In genomic region chr14:45455651-45456501, GRCm38 (mm10) we compare ENCODE assay signal across 11 mouse cellular contexts. TPM values are rescaled to one million over a fixed set of nuclear protein-coding genes. Genes with fewer than 3 reads are reported as not detected.
DNase-seq lines count a peak whose midpoint lies in the region; ATAC-seq and TF ChIP-seq lines count a peak whose summit lies in the region.
"Had no signal": no experiment of that assay in that cellular context is flagged by ENCODE, and none has a peak within 500 bp of the region (broad histone marks: within the 10 kb centered on the region; RNA-seq: fewer than 3 reads in every experiment).

No protein-coding gene starts in this region.

- H3K36me3 ChIP-seq in hindbrain, embryonic 10.5 days: peaks cover 34% of the 10 kb centered on the region
- H3K36me3 ChIP-seq in hindbrain, embryonic 11.5 days (ENCODE audit: control insufficient read depth, insufficient read depth, low read length): 0 out of 2 replicates have a peak, but pooled peaks cover 3% of the 10 kb centered on the region
- H3K36me3 ChIP-seq in testis, adult 2 months (ENCODE audit: control insufficient read depth, insufficient read depth, low read length): no peaks in the 10 kb centered on the region
- H3K36me3 ChIP-seq in limb, embryonic 12.5 days: peaks cover 31% of the 10 kb centered on the region

- TF ChIP-seq CTCF in testis, adult 2 months (IDR thresholded peaks at IDR 0.05; ENCODE audit: control insufficient read depth, insufficient read depth, insufficient replicate concordance, low read depth, low read length): no peak

- no peak overlapping the region for H3K9ac ChIP-seq in hindbrain, embryonic 11.5 days (ENCODE audit: low read depth, low read length)
- H3K9ac ChIP-seq in limb, embryonic 12.5 days (replicated peaks): no peak overlapping the region

- H3K4me1 ChIP-seq in hindbrain, embryonic 10.5 days (replicated peaks): peaks cover 50% of the 10 kb centered on the region
- H3K4me1 ChIP-seq in hindbrain, embryonic 11.5 days (replicated peaks; ENCODE audit: control insufficient read depth, insufficient read depth, low read length): no peaks in the 10 kb centered on the region; the same call in 1 of the 2 replicates
- H3K4me1 ChIP-seq in testis, adult 2 months (ENCODE audit: control insufficient read depth, insufficient read depth, low read length): peaks cover 4% of the 10 kb centered on the region; the same call in 1 of the 2 replicates
- peaks cover 30% of the 10 kb centered on the region for H3K4me1 ChIP-seq in limb, embryonic 12.5 days (replicated peaks)
- H3K4me1 ChIP-seq: megakaryocyte, embryonic 14.5 days had no signal

- no peak for DNase-seq in hindbrain, embryonic 10.5 days (ENCODE audit: low spot score)
- DNase-seq in hindbrain, embryonic 11.5 days (ENCODE audit: low spot score): no peak
- no peak for DNase-seq in testis, postnatal 14 days (ENCODE audit: low spot score)
- no peak for DNase-seq in ovary, postnatal 36 days (ENCODE audit: low spot score)
- no peak for DNase-seq in cerebellum, postnatal 4 days (ENCODE audit: low spot score in 2 of 2)
- DNase-seq in cerebellum, adult 9-11 months: no peak
- DNase-seq: spleen, adult 18-20 months had no signal

- no peaks in the 10 kb centered on the region for H3K9me3 ChIP-seq in hindbrain, embryonic 10.5 days
- no peaks in the 10 kb centered on the region for H3K9me3 ChIP-seq in hindbrain, embryonic 11.5 days (ENCODE audit: control insufficient read depth, low read length)
- H3K9me3 ChIP-seq in limb, embryonic 12.5 days: no peaks in the 10 kb centered on the region
- H3K9me3 ChIP-seq: megakaryocyte, embryonic 14.5 days had no signal

- H3K27ac ChIP-seq in hindbrain, embryonic 10.5 days: peak overlapping the region; percentile 50; the same call in 1 of the 2 replicates
- H3K27ac ChIP-seq in hindbrain, embryonic 11.5 days (ENCODE audit: low read depth, low read length): no peak overlapping the region
- H3K27ac ChIP-seq in testis, adult 2 months (ENCODE audit: control insufficient read depth, insufficient read depth, low read depth, low read length): 0 out of 2 replicates have a peak overlapping the region, but pooled peaks have one; percentile 10
- H3K27ac ChIP-seq in limb, embryonic 12.5 days: peak overlapping the region; percentile 42

- no peak overlapping the region for H3K4me3 ChIP-seq in hindbrain, embryonic 10.5 days
- H3K4me3 ChIP-seq in hindbrain, embryonic 11.5 days (ENCODE audit: low read depth, low read length): no peak overlapping the region
- no peak overlapping the region for H3K4me3 ChIP-seq in testis, adult 2 months (ENCODE audit: control insufficient read depth, low read depth, low read length)
- no peak overlapping the region for H3K4me3 ChIP-seq in limb, embryonic 12.5 days (replicated peaks)
- H3K4me3 ChIP-seq: megakaryocyte, embryonic 14.5 days had no signal

- H3K4me2 ChIP-seq in hindbrain, embryonic 11.5 days (replicated peaks; ENCODE audit: low read depth, low read length): no peak overlapping the region
- no peak overlapping the region for H3K4me2 ChIP-seq in limb, embryonic 12.5 days

- TF ChIP-seq POLR2A in testis, adult 2 months (IDR thresholded peaks at IDR 0.05; ENCODE audit: control insufficient read depth, low read depth, low read length): no peak

- no peaks in the 10 kb centered on the region for H3K27me3 ChIP-seq in hindbrain, embryonic 10.5 days (ENCODE audit: insufficient read depth, poor library complexity, severe bottlenecking)
- no peaks in the 10 kb centered on the region for H3K27me3 ChIP-seq in hindbrain, embryonic 11.5 days (ENCODE audit: control insufficient read depth, insufficient read depth, low read length)
- no peaks in the 10 kb centered on the region for H3K27me3 ChIP-seq in testis, adult 2 months (ENCODE audit: control insufficient read depth, insufficient read depth, low read length)
- H3K27me3 ChIP-seq in limb, embryonic 12.5 days: no peaks in the 10 kb centered on the region
- H3K27me3 ChIP-seq: CH12.LX had no signal

- no peak for ATAC-seq in hindbrain, embryonic 11.5 days (ENCODE audit: low FRiP score)
- ATAC-seq in limb, embryonic 12.5 days (ENCODE audit: insufficient number of reproducible peaks, insufficient read depth, low FRiP score, low TSS enrichment, low read depth): 0 out of 2 replicates have a peak, but pooled peaks have one; percentile 34

- WGBS in hindbrain, embryonic 10.5 days: 72% methylated on average over 12 of the region's 12 CpGs
- 71% methylated on average over 12 of the region's 12 CpGs for WGBS in hindbrain, embryonic 11.5 days
- 54% methylated on average over 12 of the region's 12 CpGs for WGBS in limb, embryonic 12.5 days

RNA-seq across cellular contexts. Expression of gene Gnpnat1, which starts 51.2 kb away (rescaled TPM):
- polyA plus RNA-seq in hindbrain, embryonic 10.5 days (2016; fragmentation: Nextera tagmentation; extraction: Ambion mirVana): 38.6 and 46.1 TPM in 2 replicates
- 41.7 and 44.5 TPM in 2 replicates for polyA plus RNA-seq in hindbrain, embryonic 11.5 days (2014; fragmentation: Nextera tagmentation; extraction: Ambion mirVana)
- polyA plus RNA-seq in testis, adult 2 months (2012; rRNA removed): 3.5 TPM in 2 replicates
- polyA plus RNA-seq in limb, embryonic 12.5 days (2016; fragmentation: Nextera tagmentation; extraction: Ambion mirVana): 48.1 and 49.9 TPM in 2 replicates
